Mouse (Mus musculus) B cell, adult 67 days (primary cell): ENCODE measurements around the gene Nek2. TPM values are rescaled to one million over a fixed set of nuclear protein-coding genes. Genes with fewer than 3 reads are reported as not detected.

Experiments
- total RNA-seq, 2 experiments: library from RNA; stranded (reverse); gene quantifications; 4 replicates each; pipeline ENCODE4 v1.2.4; 2023

Gene Nek2
- total RNA-seq: 1 to 10 TPM; 1.2 to 1.6 TPM

DNA sequence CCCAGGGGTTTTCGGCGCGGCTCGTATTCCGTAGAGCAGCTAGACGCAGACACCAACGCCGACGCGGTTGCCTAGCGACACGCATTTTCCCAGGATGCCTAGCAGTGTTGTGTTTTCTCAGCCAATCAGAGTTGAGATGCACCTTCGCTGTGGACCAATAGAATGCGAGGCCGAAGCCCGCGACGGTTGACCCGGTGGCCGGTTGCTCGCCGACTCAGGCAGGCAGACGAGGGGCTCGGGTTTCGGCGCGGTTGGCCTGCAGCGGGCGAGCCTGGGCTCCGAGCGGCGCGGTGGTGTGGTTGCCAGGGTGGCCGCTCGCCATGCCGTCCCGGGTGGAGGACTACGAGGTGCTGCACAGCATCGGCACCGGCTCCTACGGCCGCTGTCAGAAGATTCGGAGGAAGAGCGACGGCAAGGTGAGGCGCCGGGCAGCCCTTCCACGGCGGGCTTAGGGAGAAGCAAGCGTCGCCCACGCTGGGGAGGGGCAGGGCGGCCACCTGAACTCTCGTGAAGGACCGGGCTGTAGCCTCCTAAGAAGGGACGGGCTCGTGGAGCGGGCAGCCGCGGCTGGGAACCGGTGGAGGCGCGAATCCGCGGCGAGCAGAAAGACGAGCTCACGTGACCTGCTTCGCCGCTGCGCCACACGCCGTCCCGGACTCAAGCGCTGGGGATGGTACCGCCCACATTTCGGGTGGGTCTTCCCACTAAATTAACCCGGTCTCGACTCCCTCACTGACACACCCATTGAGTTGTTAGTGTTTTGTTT lies at the start of gene Nek2:
Gene Nek2 (plus strand): TSS at position 119 of the 766 bp plus-strand sequence.

Other genes starting within 250 kb of the Nek2 start
- gene Dtl, start 245.9 kb upstream of the Nek2 start, total RNA-seq: 1 to 10 TPM; 8.0 to 9.3 TPM
- 10 to 100 TPM; 72.5 to 75.4 TPM for gene Ints7, start 245.8 kb upstream of the Nek2 start, total RNA-seq
- 100 to 1,000 TPM; 137 to 139 TPM for gene Lpgat1, start 103.6 kb upstream of the Nek2 start, total RNA-seq
- 10 to 100 TPM; 10.1 to 10.4 TPM for gene Slc30a1, start 85.3 kb downstream of the Nek2 start, total RNA-seq
- not detected for gene Rd3, start 155.9 kb downstream of the Nek2 start, total RNA-seq